Mouse (Mus musculus) liver, embryonic 14.5 days (tissue): ENCODE measurements around the gene Gm49027. TPM values are rescaled to one million over a fixed set of nuclear protein-coding genes. Genes with fewer than 3 reads are reported as not detected.

Experiments
- ATAC-seq: fragments of 200-750 bp; cut with Nextera tagmentation; 2 replicates; pipeline ENCODE4 v1.8.0; 2017; ENCODE audit warnings: moderate number of reproducible peaks, mild to moderate bottlenecking, moderate library complexity; ENCODE audit not compliant: insufficient read depth
- DNase-seq, 3 experiments: peaks; one replicate each; pipeline ENCODE4 v3.0.0-alpha.2; 2012 to 2013; ENCODE audit warnings: low read depth in 3 of 3, low spot score in 3 of 3
- H3K27ac ChIP-seq: fragments of 300-500 bp; sonication (generic); 2 replicates; pipeline ENCODE4 v1.5.1; 2014; ENCODE audit warnings: moderate library complexity, mild to moderate bottlenecking, control low read depth, inconsistent platforms
- H3K27me3 ChIP-seq: fragments of 300-500 bp; sonication (generic); 2 replicates; pipeline ENCODE4 v1.6.1; 2014; ENCODE audit warnings: mild to moderate bottlenecking, low read length, moderate library complexity; ENCODE audit not compliant: control insufficient read depth, insufficient read depth
- H3K36me3 ChIP-seq: fragments of 300-500 bp; sonication (generic); replicated peaks from 2 replicates; pipeline ENCODE4 v1.6.1; 2014; ENCODE audit warnings: low read depth; ENCODE audit not compliant: control insufficient read depth, insufficient read depth
- H3K4me1 ChIP-seq, 2 experiments: fragments of 200-500 bp in 1 of 2; fragments of 300-500 bp in 1 of 2; sonication (generic) in 1 of 2; replicated peaks; 2 replicates each; pipeline ENCODE4 v1.6.1; 2012 to 2014; ENCODE audit warnings: antibody characterized with exemption in 1 of 2, inconsistent platforms in 1 of 2, low read length in 1 of 2; ENCODE audit not compliant: control insufficient read depth in 2 of 2, insufficient read depth in 2 of 2
- H3K4me2 ChIP-seq: fragments of 300-500 bp; sonication (generic); 2 replicates; pipeline ENCODE4 v1.6.1; 2014; ENCODE audit warnings: low read depth, mild to moderate bottlenecking, control low read depth, moderate library complexity
- H3K4me3 ChIP-seq, 2 experiments: fragments of 200-500 bp in 1 of 2; fragments of 300-500 bp in 1 of 2; sonication (generic) in 1 of 2; 2 replicates each; pipeline ENCODE4 v1.5.1; 2012 to 2014; ENCODE audit warnings: low read depth in 2 of 2, low read length in 2 of 2, mild to moderate bottlenecking in 2 of 2, control low read depth in 1 of 2, inconsistent platforms in 1 of 2, moderate library complexity in 1 of 2; ENCODE audit not compliant: insufficient read depth in 1 of 2
- H3K9ac ChIP-seq: fragments of 300-500 bp; sonication (generic); replicated peaks from 2 replicates; pipeline ENCODE4 v1.6.1; 2014; ENCODE audit warnings: mild to moderate bottlenecking, control low read depth, moderate library complexity
- H3K9me3 ChIP-seq: fragments of 300-500 bp; sonication (generic); 2 replicates; pipeline ENCODE4 v1.6.1; 2016; ENCODE audit warnings: low read length, mixed read lengths; ENCODE audit not compliant: control insufficient read depth
- CTCF ChIP-seq: IDR thresholded peaks from 2 replicates; pipeline ENCODE4 v1.5.1; 2016; ENCODE audit warnings: antibody characterized with exemption, low read depth, control low read depth
- EP300 ChIP-seq: IDR thresholded peaks from 2 replicates; pipeline ENCODE4 v1.6.1; 2016; ENCODE audit warnings: antibody characterized with exemption, low read depth
- WGBS: fragments of 180-500 bp; shearing (Covaris S2); extraction: QIAGEN DNeasy Blood & Tissue Kit; methylation state at CpG from one replicate; pipeline ENCODE4 v1.1.7; 2014; ENCODE audit not compliant: insufficient replicate concordance; 5-methylcytosine and 5-hydroxymethylcytosine counted together
- polyA plus RNA-seq, 2 experiments: library from polyadenylated mRNA; depleted of rRNA in 1 of 2; stranded (reverse) in 1 of 2; unstranded in 1 of 2; fragments of >200 nt; fragmentation: Nextera tagmentation in 1 of 2; extraction: Ambion mirVana in 1 of 2; gene quantifications; 2 replicates each; pipeline versions ENCODE4 v1.2.1 to v1.2.3; 2012 to 2014

Gene Gm49027
- polyA plus RNA-seq, 2 experiments: 0.22 to 0.44 TPM

GRCm38 (mm10) chr5:123508921-123509320, 16.4 kb downstream of the Gm49027 start:
- ATAC-seq (no peak), DNase-seq (no peak)
- Histone ChIP-seq H3K4me1 (peaks cover 2 to 12% of the 10 kb centered on the region in 2 experiments; a peak in 3 of 4 replicates), H3K27ac (no peak overlapping the region), H3K36me3 (no peaks in the 10 kb centered on the region), H3K4me3 (peak overlapping the region; percentile 41 to 56; a peak in 2 of 4 replicates), H3K9me3 (no peaks in the 10 kb centered on the region), H3K27me3 (peaks cover 28% of the 10 kb centered on the region), H3K4me2 (peak overlapping the region; percentile 83), H3K9ac (no peak overlapping the region)
- TF ChIP-seq EP300: no peak
- WGBS: 9% methylated on average over 12 of the region's 12 CpGs

DNA sequence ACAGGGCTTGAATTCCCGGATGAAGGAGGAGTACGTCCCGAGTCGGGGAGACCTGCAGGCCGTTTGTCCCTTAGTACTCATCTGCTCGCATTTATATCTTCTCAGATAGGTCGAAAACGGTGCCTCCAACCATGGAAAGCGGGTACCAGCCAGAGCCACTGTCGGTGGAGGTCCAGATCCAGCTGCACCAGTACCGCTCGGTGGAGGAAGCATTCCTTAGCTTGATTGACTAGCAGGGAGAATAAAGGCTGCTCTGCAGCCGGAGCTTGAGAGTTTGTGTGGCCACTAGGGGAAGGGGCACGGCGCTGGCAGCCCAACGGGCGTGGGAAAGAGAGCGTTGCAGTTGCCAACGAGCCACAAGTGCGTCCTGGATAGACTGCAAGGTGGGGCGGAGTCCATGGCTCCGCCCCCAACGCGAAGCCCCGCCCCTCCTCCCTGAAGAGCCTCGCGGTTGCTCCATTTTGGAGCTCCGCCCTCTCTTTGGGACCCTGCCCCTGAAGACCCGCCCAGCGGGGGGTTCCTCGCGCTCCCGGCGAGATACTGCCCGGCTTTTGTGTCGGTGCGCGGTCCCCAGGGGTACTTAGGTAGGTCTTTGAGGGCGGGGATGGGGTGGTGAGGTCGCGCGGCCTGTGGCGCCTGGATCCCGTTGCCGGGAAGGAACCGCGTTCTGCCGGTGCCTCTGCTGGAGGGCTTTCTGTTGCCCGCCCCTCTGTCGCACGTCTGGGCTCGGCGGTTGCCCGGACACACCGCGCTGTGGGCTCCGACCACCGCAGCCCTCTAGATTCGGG, 17.2 kb downstream of the Gm49027 start:
- peaks cover 2 to 12% of the 10 kb centered on the region in 2 experiments; a peak in 3 of 4 replicates for H3K4me1 ChIP-seq
- peak overlapping the region; percentile 83 for H3K4me2 ChIP-seq
- DNase-seq (peak; percentile 47 to 64 (median 56)), ATAC-seq (peak; percentile 81)
- H3K27ac ChIP-seq: no peak overlapping the region
- peak overlapping the region; percentile 9; the same call in 1 of the 2 replicates for H3K9ac ChIP-seq
- no peaks in the 10 kb centered on the region for H3K36me3 ChIP-seq
- no peaks in the 10 kb centered on the region for H3K9me3 ChIP-seq
- H3K27me3 ChIP-seq: peaks cover 28% of the 10 kb centered on the region
- 2% methylated on average over 58 of the region's 59 CpGs for WGBS
- peak overlapping the region; percentile 41 to 56 for H3K4me3 ChIP-seq
- TF ChIP-seq EP300: no peak
- TF ChIP-seq CTCF: peak; percentile 14; the same call in 1 of the 2 replicates

GRCm38 (mm10) chr5:123501973-123502372, 23.3 kb downstream of the Gm49027 start:
- Histone ChIP-seq H3K9ac (no peak overlapping the region), H3K36me3 (no peaks in the 10 kb centered on the region), H3K9me3 (no peaks in the 10 kb centered on the region), H3K4me2 (no peak overlapping the region), H3K4me1 (peaks cover 0 to 2% of the 10 kb centered on the region in 2 experiments; a peak in 2 of 4 replicates), H3K27me3 (peaks cover 6% of the 10 kb centered on the region), H3K27ac (no peak overlapping the region), H3K4me3 (no peak overlapping the region)
- TF ChIP-seq EP300 (no peak), CTCF (no peak)
- DNase-seq (no peak), ATAC-seq (no peak)
- 43% methylated on average over 4 of the region's 4 CpGs for WGBS

DNA sequence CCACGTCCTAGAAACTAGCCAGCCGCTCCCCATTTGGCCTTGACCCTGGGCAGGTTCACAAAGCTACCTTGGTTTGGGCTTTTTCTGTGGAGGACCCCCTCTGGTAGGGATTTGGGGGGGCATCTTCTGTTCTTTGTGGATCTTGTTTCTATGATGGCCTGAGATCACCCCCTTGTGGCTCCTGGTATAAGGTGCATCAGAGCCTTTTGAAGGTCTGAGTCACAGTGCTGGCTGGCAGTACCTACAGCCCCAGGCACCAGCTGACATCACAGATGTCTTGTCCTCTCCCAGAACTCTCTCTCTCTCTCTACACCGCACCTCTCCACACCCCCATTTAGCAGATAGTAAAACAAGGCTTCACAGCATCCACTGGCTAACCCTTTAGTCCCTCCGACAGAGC, 25.6 kb downstream of the Gm49027 start:
- H3K27me3 ChIP-seq: no peaks in the 10 kb centered on the region; the same call in none of the 2 replicates

DNA sequence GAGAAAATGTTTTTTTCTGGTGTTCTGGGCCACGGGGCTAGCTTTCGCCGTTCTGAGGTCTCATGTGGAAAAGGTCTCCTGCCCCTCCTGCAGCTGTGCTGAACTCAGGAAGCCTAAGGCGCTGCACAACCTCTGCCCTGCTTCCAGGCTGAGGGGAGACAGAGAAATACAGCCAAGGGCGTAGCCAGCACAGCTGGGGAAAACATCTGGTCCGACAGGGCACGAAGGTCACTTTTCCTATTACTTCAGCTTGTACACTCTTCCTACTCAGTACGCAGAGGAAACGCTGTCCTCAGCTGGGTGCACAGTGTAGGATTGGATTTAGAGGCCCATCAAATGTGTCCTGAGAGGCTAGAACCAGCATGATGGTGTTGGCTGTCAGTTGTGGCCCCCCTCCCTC, 35.4 kb downstream of the Gm49027 start:
- DNase-seq (no peak), ATAC-seq (no peak)
- Histone ChIP-seq H3K4me3 (no peak overlapping the region), H3K27ac (no peak overlapping the region), H3K9me3 (no peaks in the 10 kb centered on the region), H3K4me2 (no peak overlapping the region), H3K36me3 (no peaks in the 10 kb centered on the region), H3K4me1 (no peaks in the 10 kb centered on the region), H3K9ac (no peak overlapping the region), H3K27me3 (0 out of 2 replicates have a peak, but pooled peaks cover 3% of the 10 kb centered on the region)
- 52% methylated on average over 9 of the region's 9 CpGs for WGBS
- TF ChIP-seq EP300 (no peak), CTCF (no peak)

More for the DNA sequence above, 25.6 kb downstream of the Gm49027 start:
- 33% methylated on average over 4 of the region's 4 CpGs for WGBS
- no peaks in the 10 kb centered on the region for H3K36me3 ChIP-seq
- H3K27ac ChIP-seq: no peak overlapping the region
- H3K4me2 ChIP-seq: no peak overlapping the region
- H3K9ac ChIP-seq: no peak overlapping the region
- H3K4me3 ChIP-seq: no peak overlapping the region
- peaks cover 0 to 2% of the 10 kb centered on the region in 2 experiments; a peak in 2 of 4 replicates for H3K4me1 ChIP-seq
- no peak for ATAC-seq
- no peaks in the 10 kb centered on the region for H3K9me3 ChIP-seq
- no peak for DNase-seq
- TF ChIP-seq CTCF (peak; percentile 50), EP300 (no peak)
